Mouse (Mus musculus): ENCODE results near the gene Arvcf.

- TF ChIP-seq CTCF (IDR thresholded peaks at IDR 0.05; ENCODE audit: insufficient read depth, low read length) (no peak), POLR2A (IDR thresholded peaks at IDR 0.05; ENCODE audit: borderline replicate concordance, extremely low read depth, low read depth, low read length) (no peak)
These were observed 71.0 kb downstream of the Arvcf start for GRCm38 (mm10) chr16:18418756-18419602.

Measured in lung, adult 2 months (tissue).